Mouse (Mus musculus): Measurements from ENCODE around the gene Sec16a.

GRCm38 (mm10) chr2:26363481-26363880, 81.5 kb downstream of the Sec16a start:
- TF ChIP-seq CTCF (IDR thresholded peaks at IDR 0.05; ENCODE audit: low read depth, low read length) (no peak), POLR2A (IDR thresholded peaks at IDR 0.05; ENCODE audit: insufficient read depth, low read length) (no peak)
